Mouse (Mus musculus): ENCODE results near the gene Orc4. TPM values are rescaled to one million over a fixed set of nuclear protein-coding genes. Genes with fewer than 3 reads are reported as not detected.

The Orc4 gene
- polyA plus RNA-seq (2012; rRNA removed): 4.8 and 9.2 TPM in 2 replicates

- no peaks in the 10 kb centered on the region for H3K36me3 ChIP-seq (ENCODE audit: control insufficient read depth, insufficient read depth, low read length)
- TF ChIP-seq POLR2A (IDR thresholded peaks at IDR 0.05; ENCODE audit: control insufficient read depth, low read depth, low read length): no peak
- TF ChIP-seq CTCF (IDR thresholded peaks at IDR 0.05; ENCODE audit: control insufficient read depth, insufficient read depth, insufficient replicate concordance, low read depth, low read length): no peak
- H3K4me1 ChIP-seq (ENCODE audit: control insufficient read depth, insufficient read depth, low read length): no peaks in the 10 kb centered on the region
- peak within 1 kb of the TSS; percentile 94 for H3K4me3 ChIP-seq (ENCODE audit: control insufficient read depth, low read depth, low read length)
- peak within 1 kb of the TSS; percentile 86 for H3K27ac ChIP-seq (ENCODE audit: control insufficient read depth, insufficient read depth, low read depth, low read length)
- H3K27me3 ChIP-seq (ENCODE audit: control insufficient read depth, insufficient read depth, low read length): no peaks in the 10 kb centered on the region
These were observed at the start of gene Orc4 for GRCm38 (mm10) chr2:48950252-48950315. Gene Orc4 (minus strand): TSS chr2:48950277.

DNA sequence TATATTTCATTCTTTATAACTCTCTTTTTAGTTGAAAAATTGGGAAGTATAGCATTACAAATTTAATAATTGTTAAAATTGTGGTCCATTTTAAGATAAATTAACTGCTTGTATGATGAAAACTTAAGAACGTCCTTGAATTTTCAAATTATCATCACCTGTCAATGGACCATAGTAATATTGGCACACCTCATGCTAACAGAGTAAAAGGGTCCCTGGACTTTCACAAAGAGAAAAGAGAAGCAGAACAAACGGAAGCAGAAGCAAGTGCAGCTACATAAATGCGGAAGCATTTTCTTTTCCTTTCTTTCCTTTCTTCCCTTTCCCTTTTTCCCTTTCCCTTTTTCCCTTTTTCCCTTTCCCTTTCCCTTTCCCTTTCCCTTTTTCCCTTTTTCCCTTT, 40.2 kb upstream of the Orc4 start:
- Histone ChIP-seq H3K36me3 (ENCODE audit: control insufficient read depth, insufficient read depth, low read length) (no peaks in the 10 kb centered on the region), H3K27ac (ENCODE audit: control insufficient read depth, insufficient read depth, low read depth, low read length) (no peak overlapping the region), H3K4me3 (ENCODE audit: control insufficient read depth, low read depth, low read length) (no peak overlapping the region), H3K4me1 (ENCODE audit: control insufficient read depth, insufficient read depth, low read length) (no peaks in the 10 kb centered on the region), H3K27me3 (ENCODE audit: control insufficient read depth, insufficient read depth, low read length) (no peaks in the 10 kb centered on the region)
- no peak for TF ChIP-seq POLR2A (IDR thresholded peaks at IDR 0.05; ENCODE audit: control insufficient read depth, low read depth, low read length)
- no peak for TF ChIP-seq CTCF (IDR thresholded peaks at IDR 0.05; ENCODE audit: control insufficient read depth, insufficient read depth, insufficient replicate concordance, low read depth, low read length)

GRCm38 (mm10) chr2:48978920-48979319, 28.8 kb upstream of the Orc4 start:
- Histone ChIP-seq H3K27ac (ENCODE audit: control insufficient read depth, insufficient read depth, low read depth, low read length) (no peak overlapping the region), H3K27me3 (ENCODE audit: control insufficient read depth, insufficient read depth, low read length) (no peaks in the 10 kb centered on the region), H3K4me1 (ENCODE audit: control insufficient read depth, insufficient read depth, low read length) (no peaks in the 10 kb centered on the region), H3K36me3 (ENCODE audit: control insufficient read depth, insufficient read depth, low read length) (no peaks in the 10 kb centered on the region), H3K4me3 (ENCODE audit: control insufficient read depth, low read depth, low read length) (no peak overlapping the region)
- no peak for TF ChIP-seq POLR2A (IDR thresholded peaks at IDR 0.05; ENCODE audit: control insufficient read depth, low read depth, low read length)
- TF ChIP-seq CTCF (IDR thresholded peaks at IDR 0.05; ENCODE audit: control insufficient read depth, insufficient read depth, insufficient replicate concordance, low read depth, low read length): no peak

DNA sequence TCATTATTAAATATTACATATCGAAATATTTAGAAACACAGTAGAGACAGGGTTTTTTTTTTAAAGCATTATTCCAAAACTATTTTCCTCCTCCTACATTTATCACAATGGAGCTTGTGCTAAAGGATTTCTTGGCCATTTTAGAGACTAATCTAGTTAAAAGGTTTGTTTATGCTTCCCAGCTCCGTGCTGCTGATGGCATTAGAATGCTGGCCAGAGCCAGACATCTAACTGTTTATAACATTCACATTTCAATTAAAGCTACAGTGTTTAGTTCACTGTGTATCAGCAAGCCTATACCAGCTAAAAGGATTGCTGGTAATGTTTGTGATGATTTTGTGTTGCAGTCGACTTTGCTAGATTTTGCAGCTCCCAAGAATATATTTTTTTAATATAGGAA, 6.5 kb upstream of the Orc4 start:
- no peak for TF ChIP-seq CTCF (IDR thresholded peaks at IDR 0.05; ENCODE audit: control insufficient read depth, insufficient read depth, insufficient replicate concordance, low read depth, low read length)
- TF ChIP-seq POLR2A (IDR thresholded peaks at IDR 0.05; ENCODE audit: control insufficient read depth, low read depth, low read length): no peak
- Histone ChIP-seq H3K36me3 (ENCODE audit: control insufficient read depth, insufficient read depth, low read length) (no peaks in the 10 kb centered on the region), H3K4me1 (ENCODE audit: control insufficient read depth, insufficient read depth, low read length) (no peaks in the 10 kb centered on the region), H3K27ac (ENCODE audit: control insufficient read depth, insufficient read depth, low read depth, low read length) (no peak overlapping the region), H3K27me3 (ENCODE audit: control insufficient read depth, insufficient read depth, low read length) (no peaks in the 10 kb centered on the region), H3K4me3 (ENCODE audit: control insufficient read depth, low read depth, low read length) (no peak overlapping the region)

DNA sequence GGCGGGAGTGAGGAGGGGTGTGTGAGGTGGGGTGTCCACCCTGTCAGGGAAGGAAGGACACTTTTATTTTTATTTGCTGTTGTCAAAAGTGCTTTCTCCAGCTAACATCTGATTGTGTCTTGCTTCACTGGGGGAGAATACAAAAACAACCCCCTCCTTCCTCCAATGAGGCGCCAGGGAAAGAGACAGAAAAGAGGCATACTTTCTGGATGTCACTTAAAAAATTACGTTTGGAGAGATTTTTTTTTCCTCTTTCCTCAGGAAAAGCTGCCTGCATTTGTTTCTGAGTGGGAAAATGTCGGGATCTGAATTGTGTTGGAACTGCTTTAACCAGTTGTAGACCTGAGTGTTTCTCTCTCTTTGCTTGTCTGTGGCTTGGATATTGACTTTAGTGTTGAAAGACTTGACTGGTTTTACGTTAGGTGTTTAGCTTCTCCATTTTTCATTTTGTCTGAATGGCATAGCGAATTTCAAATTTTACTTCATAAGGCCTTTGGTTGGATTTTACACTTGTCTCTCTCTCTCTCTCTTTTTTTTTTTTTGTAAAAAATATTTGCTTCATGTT, 321 bp upstream of the Orc4 start:
- Histone ChIP-seq H3K36me3 (ENCODE audit: control insufficient read depth, insufficient read depth, low read length) (no peaks in the 10 kb centered on the region), H3K27ac (ENCODE audit: control insufficient read depth, insufficient read depth, low read depth, low read length) (no peak overlapping the region), H3K4me1 (ENCODE audit: control insufficient read depth, insufficient read depth, low read length) (no peaks in the 10 kb centered on the region), H3K27me3 (ENCODE audit: control insufficient read depth, insufficient read depth, low read length) (no peaks in the 10 kb centered on the region), H3K4me3 (ENCODE audit: control insufficient read depth, low read depth, low read length) (peak overlapping the region; percentile 94)
- TF ChIP-seq POLR2A (IDR thresholded peaks at IDR 0.05; ENCODE audit: control insufficient read depth, low read depth, low read length) (no peak), CTCF (IDR thresholded peaks at IDR 0.05; ENCODE audit: control insufficient read depth, insufficient read depth, insufficient replicate concordance, low read depth, low read length) (no peak)

GRCm38 (mm10) chr2:48949743-48950251, 280 bp downstream of the Orc4 start:
- Histone ChIP-seq H3K27me3 (ENCODE audit: control insufficient read depth, insufficient read depth, low read length) (no peaks in the 10 kb centered on the region), H3K4me3 (ENCODE audit: control insufficient read depth, low read depth, low read length) (peak overlapping the region; percentile 94), H3K4me1 (ENCODE audit: control insufficient read depth, insufficient read depth, low read length) (no peaks in the 10 kb centered on the region), H3K27ac (ENCODE audit: control insufficient read depth, insufficient read depth, low read depth, low read length) (peak overlapping the region; percentile 86), H3K36me3 (ENCODE audit: control insufficient read depth, insufficient read depth, low read length) (no peaks in the 10 kb centered on the region)
- peak; percentile 48; the same call in 1 of the 2 replicates for TF ChIP-seq POLR2A (IDR thresholded peaks at IDR 0.05; ENCODE audit: control insufficient read depth, low read depth, low read length)
- no peak for TF ChIP-seq CTCF (IDR thresholded peaks at IDR 0.05; ENCODE audit: control insufficient read depth, insufficient read depth, insufficient replicate concordance, low read depth, low read length)

GRCm38 (mm10) chr2:48948841-48949584, 1.1 kb downstream of the Orc4 start, which contains the start of gene Mbd5:
Gene Mbd5 (plus strand): TSS chr2:48949508.
- TF ChIP-seq CTCF (IDR thresholded peaks at IDR 0.05; ENCODE audit: control insufficient read depth, insufficient read depth, insufficient replicate concordance, low read depth, low read length) (no peak), POLR2A (IDR thresholded peaks at IDR 0.05; ENCODE audit: control insufficient read depth, low read depth, low read length) (peak; percentile 95)
- H3K27ac ChIP-seq (ENCODE audit: control insufficient read depth, insufficient read depth, low read depth, low read length): peak within 1 kb of the TSS; percentile 86

More at GRCm38 (mm10) chr2:48948841-48949584, 1.1 kb downstream of the Orc4 start, which contains the start of gene Mbd5:
- Histone ChIP-seq H3K4me3 (ENCODE audit: control insufficient read depth, low read depth, low read length) (peak within 1 kb of the TSS; percentile 94), H3K4me1 (ENCODE audit: control insufficient read depth, insufficient read depth, low read length) (no peaks in the 10 kb centered on the region), H3K36me3 (ENCODE audit: control insufficient read depth, insufficient read depth, low read length) (no peaks in the 10 kb centered on the region), H3K27me3 (ENCODE audit: control insufficient read depth, insufficient read depth, low read length) (no peaks in the 10 kb centered on the region)
